Mouse (Mus musculus) forebrain, embryonic 10.5 days (tissue): ENCODE measurements around the gene Serpina3g. TPM values are rescaled to one million over a fixed set of nuclear protein-coding genes. Genes with fewer than 3 reads are reported as not detected.

Experiments used
- polyA plus RNA-seq: library from polyadenylated mRNA; unstranded; fragments of >200 nt; fragmentation: Nextera tagmentation; extraction: Ambion mirVana; gene quantifications from 2 replicates; pipeline ENCODE4 v1.2.1, GENCODE M21; 2016

Serpina3g gene
- polyA plus RNA-seq, 1 experiment from 2014 or later: not detected

Other genes with a start within 250 kb of the Serpina3g start
- not detected in 2 replicates for gene Serpina11, start 246.3 kb upstream of the Serpina3g start, polyA plus RNA-seq
- not detected in 2 replicates for gene Serpina9, start 222.5 kb upstream of the Serpina3g start, polyA plus RNA-seq
- gene Serpina12, start 191.8 kb upstream of the Serpina3g start, polyA plus RNA-seq: not detected in 2 replicates
- not detected in 2 replicates for gene Serpina5, start 135.1 kb upstream of the Serpina3g start, polyA plus RNA-seq
- not detected in 2 replicates for gene Serpina3a, start 123.5 kb upstream of the Serpina3g start, polyA plus RNA-seq
- not detected in 2 replicates for gene Serpina3b, start 108.2 kb upstream of the Serpina3g start, polyA plus RNA-seq
- gene Serpina3c, start 82.4 kb upstream of the Serpina3g start, polyA plus RNA-seq: not detected in 2 replicates
- 0.11 and 0.32 TPM in 2 replicates for gene Serpina3f, start 21.7 kb upstream of the Serpina3g start, polyA plus RNA-seq
- not detected in 2 replicates for gene Serpina3i, start 26.9 kb downstream of the Serpina3g start, polyA plus RNA-seq
- not detected in 2 replicates for gene Serpina3j, start 78.3 kb downstream of the Serpina3g start, polyA plus RNA-seq
- not detected in 2 replicates for gene Serpina3k, start 102.2 kb downstream of the Serpina3g start, polyA plus RNA-seq
- gene Serpina3m, start 102.2 kb downstream of the Serpina3g start, polyA plus RNA-seq: not detected in 2 replicates
- not detected in 2 replicates for gene Serpina3n, start 170.5 kb downstream of the Serpina3g start, polyA plus RNA-seq
- gene Gsc, start 237.1 kb downstream of the Serpina3g start, polyA plus RNA-seq: 2.2 and 2.9 TPM in 2 replicates